ENCODE assay signal across 13 mouse cellular contexts in genomic region chr17:27012909-27013308, GRCm38 (mm10). TPM values are rescaled to one million over a fixed set of nuclear protein-coding genes. Genes with fewer than 3 reads are reported as not detected.
DNase-seq lines count a peak whose midpoint lies in the region; ATAC-seq and TF ChIP-seq lines count a peak whose summit lies in the region.
"Had no signal": no experiment of that assay in that cellular context is flagged by ENCODE, and none has a peak within 500 bp of the region (broad histone marks: within the 10 kb centered on the region; RNA-seq: fewer than 3 reads in every experiment).

No protein-coding gene starts in this region.

- peaks cover 6% of the 10 kb centered on the region; the same call in 1 of the 2 replicates for H3K4me1 ChIP-seq in kidney, embryonic 16.5 days (ENCODE audit: insufficient read depth, low read length)
- no peaks in the 10 kb centered on the region for H3K4me1 ChIP-seq in kidney, adult 2 months (ENCODE audit: control insufficient read depth, insufficient read depth, low read length)
- peaks cover 13% of the 10 kb centered on the region for H3K4me1 ChIP-seq in liver, embryonic 11.5 days (replicated peaks; ENCODE audit: control insufficient read depth, insufficient read depth, low read length)
- H3K4me1 ChIP-seq in heart, embryonic 12.5 days (replicated peaks), result peaks cover 5% of the 10 kb centered on the region; the same call in 1 of the 2 replicates
- peaks cover 6% of the 10 kb centered on the region; the same call in 1 of the 2 replicates for H3K4me1 ChIP-seq in heart, embryonic 11.5 days (ENCODE audit: control insufficient read depth, insufficient read depth, low read length)

- no peaks in the 10 kb centered on the region for H3K36me3 ChIP-seq in kidney, embryonic 16.5 days (ENCODE audit: insufficient read depth, low read length)
- no peaks in the 10 kb centered on the region for H3K36me3 ChIP-seq in kidney, adult 2 months (ENCODE audit: control insufficient read depth, insufficient read depth, low read length)
- H3K36me3 ChIP-seq in liver, embryonic 11.5 days (ENCODE audit: control insufficient read depth, insufficient read depth, low read length), result no peaks in the 10 kb centered on the region
- no peaks in the 10 kb centered on the region for H3K36me3 ChIP-seq in heart, embryonic 12.5 days
- no peaks in the 10 kb centered on the region for H3K36me3 ChIP-seq in heart, embryonic 11.5 days (ENCODE audit: control insufficient read depth, insufficient read depth, low read length)
- H3K36me3 ChIP-seq: forebrain, embryonic 15.5 days; heart, embryonic 15.5 days; limb, embryonic 15.5 days had no signal

- 30% methylated on average over 6 of the region's 6 CpGs for WGBS in kidney, embryonic 16.5 days
- 25% methylated on average over 6 of the region's 6 CpGs for WGBS in kidney, adult 2 months
- 37% methylated on average over 6 of the region's 6 CpGs for WGBS in liver, embryonic 11.5 days
- WGBS in heart, embryonic 12.5 days, result 41% methylated on average over 6 of the region's 6 CpGs
- WGBS in heart, embryonic 11.5 days (ENCODE audit: insufficient replicate concordance), result 38% methylated on average over 6 of the region's 6 CpGs

- no peak for TF ChIP-seq POLR2A in kidney, adult 2 months (IDR thresholded peaks at IDR 0.05; ENCODE audit: low read depth, low read length)

- no peak overlapping the region for H3K4me3 ChIP-seq in kidney, embryonic 16.5 days (ENCODE audit: low read length)
- no peak overlapping the region for H3K4me3 ChIP-seq in kidney, adult 2 months (ENCODE audit: insufficient read depth, low read depth, low read length)
- H3K4me3 ChIP-seq in liver, embryonic 11.5 days (ENCODE audit: low read depth, low read length), result no peak overlapping the region
- no peak overlapping the region for H3K4me3 ChIP-seq in heart, embryonic 12.5 days
- H3K4me3 ChIP-seq in heart, embryonic 11.5 days (ENCODE audit: low read depth, low read length), result no peak overlapping the region
- H3K4me3 ChIP-seq: forebrain, embryonic 15.5 days; heart, embryonic 15.5 days; limb, embryonic 15.5 days; myocyte had no signal

- H3K9me3 ChIP-seq in kidney, embryonic 16.5 days (ENCODE audit: low read length), result no peaks in the 10 kb centered on the region
- no peaks in the 10 kb centered on the region for H3K9me3 ChIP-seq in liver, embryonic 11.5 days (ENCODE audit: control insufficient read depth, low read length)
- no peaks in the 10 kb centered on the region for H3K9me3 ChIP-seq in heart, embryonic 12.5 days (replicated peaks)
- H3K9me3 ChIP-seq in heart, embryonic 11.5 days (replicated peaks; ENCODE audit: control insufficient read depth, low read length), result no peaks in the 10 kb centered on the region
- H3K9me3 ChIP-seq: forebrain, embryonic 15.5 days; heart, embryonic 15.5 days; limb, embryonic 15.5 days had no signal

- H3K27me3 ChIP-seq in kidney, embryonic 16.5 days (ENCODE audit: insufficient read depth, low read length), result no peaks in the 10 kb centered on the region
- no peaks in the 10 kb centered on the region for H3K27me3 ChIP-seq in kidney, adult 2 months (replicated peaks; ENCODE audit: control insufficient read depth, insufficient read depth, low read length)
- H3K27me3 ChIP-seq in liver, embryonic 11.5 days (replicated peaks; ENCODE audit: control insufficient read depth, insufficient read depth, low read length), result no peaks in the 10 kb centered on the region
- H3K27me3 ChIP-seq in heart, embryonic 12.5 days (replicated peaks), result no peaks in the 10 kb centered on the region
- H3K27me3 ChIP-seq in heart, embryonic 11.5 days (ENCODE audit: control insufficient read depth, insufficient read depth, low read length), result no peaks in the 10 kb centered on the region
- H3K27me3 ChIP-seq: forebrain, embryonic 15.5 days; heart, embryonic 15.5 days; limb, embryonic 15.5 days had no signal

- peak overlapping the region; percentile 60 for H3K27ac ChIP-seq in kidney, embryonic 16.5 days (ENCODE audit: low read length)
- no peak overlapping the region for H3K27ac ChIP-seq in kidney, adult 2 months (ENCODE audit: insufficient read depth, low read depth, low read length)
- H3K27ac ChIP-seq in liver, embryonic 11.5 days (ENCODE audit: low read depth, low read length), result no peak overlapping the region
- no peak overlapping the region for H3K27ac ChIP-seq in heart, embryonic 12.5 days (ENCODE audit: poor library complexity, severe bottlenecking)
- H3K27ac ChIP-seq in heart, embryonic 11.5 days (ENCODE audit: low read depth, low read length), result no peak overlapping the region
- H3K27ac ChIP-seq: forebrain, embryonic 15.5 days; heart, embryonic 15.5 days; limb, embryonic 15.5 days had no signal

- H3K4me2 ChIP-seq in kidney, embryonic 16.5 days (replicated peaks; ENCODE audit: low read depth, low read length), result 0 out of 2 replicates have a peak overlapping the region, but pooled peaks have one; percentile 13
- H3K4me2 ChIP-seq in liver, embryonic 11.5 days, result peak overlapping the region; percentile 57
- H3K4me2 ChIP-seq in heart, embryonic 12.5 days, result no peak overlapping the region
- no peak overlapping the region; the same call in 1 of the 2 replicates for H3K4me2 ChIP-seq in heart, embryonic 11.5 days
- H3K4me2 ChIP-seq: forebrain, embryonic 15.5 days; heart, embryonic 15.5 days; limb, embryonic 15.5 days had no signal

- 0 out of 2 replicates have a peak overlapping the region, but pooled peaks have one; percentile 29 for H3K9ac ChIP-seq in kidney, embryonic 16.5 days (replicated peaks; ENCODE audit: low read length)
- H3K9ac ChIP-seq in liver, embryonic 11.5 days (ENCODE audit: low read depth, low read length), result no peak overlapping the region
- no peak overlapping the region for H3K9ac ChIP-seq in heart, embryonic 12.5 days
- H3K9ac ChIP-seq in heart, embryonic 11.5 days (ENCODE audit: low read depth, low read length), result no peak overlapping the region
- H3K9ac ChIP-seq: forebrain, embryonic 15.5 days; heart, embryonic 15.5 days; limb, embryonic 15.5 days had no signal

- no peak for DNase-seq in kidney, adult 2 months
- peak; percentile 21 for DNase-seq in thymus, postnatal 25 days
- no peak for DNase-seq in thymus, postnatal 14 days
- DNase-seq in liver, embryonic 11.5 days (ENCODE audit: low spot score), result no peak
- no peak for DNase-seq in lung, postnatal 10 days
- DNase-seq: kidney, adult 11 months had no signal

- ATAC-seq in kidney, embryonic 16.5 days (ENCODE audit: low FRiP score, low TSS enrichment), result 0 out of 2 replicates have a peak, but pooled peaks have one; percentile 16
- ATAC-seq in liver, embryonic 11.5 days (replicated peaks; ENCODE audit: low FRiP score), result peak; percentile 56
- no peak for ATAC-seq in heart, embryonic 12.5 days (ENCODE audit: insufficient number of reproducible peaks, low FRiP score)
- no peak for ATAC-seq in heart, embryonic 11.5 days (replicated peaks; ENCODE audit: insufficient number of reproducible peaks, low FRiP score, low TSS enrichment)
- ATAC-seq: forebrain, embryonic 15.5 days had no signal

- TF ChIP-seq CTCF in kidney, adult 2 months (conservative IDR thresholded peaks at IDR 0.05; ENCODE audit: insufficient read depth, insufficient read length, low read depth, low read length), result no peak

RNA-seq across cellular contexts. Expression of gene Bak1, which starts 15.9 kb away (rescaled TPM):
- 7.4 and 9.5 TPM in 2 replicates for polyA plus RNA-seq in kidney, embryonic 16.5 days (2015; fragmentation: Nextera tagmentation; extraction: Ambion mirVana)
- 36.6 and 39.4 TPM in 2 replicates for polyA plus RNA-seq in kidney, adult 2 months (2012; rRNA removed)
- 10.8 and 11.3 TPM in 2 replicates for polyA plus RNA-seq in liver, embryonic 11.5 days (2014; fragmentation: Nextera tagmentation; extraction: Ambion mirVana)
- 4.3 and 5.8 TPM in 2 replicates for polyA plus RNA-seq in heart, embryonic 12.5 days (2016; fragmentation: Nextera tagmentation; extraction: Ambion mirVana)
- 11.0 and 11.4 TPM in 2 replicates for polyA plus RNA-seq in heart, embryonic 11.5 days (2014; fragmentation: Nextera tagmentation; extraction: Ambion mirVana)

RNA-seq across cellular contexts. Expression of gene Zbtb9, which starts 39.9 kb away (rescaled TPM):
- polyA plus RNA-seq in kidney, embryonic 16.5 days (2015; fragmentation: Nextera tagmentation; extraction: Ambion mirVana), result 19.9 and 20.1 TPM in 2 replicates
- 6.5 and 10.0 TPM in 2 replicates for polyA plus RNA-seq in kidney, adult 2 months (2012; rRNA removed)
- 9.7 and 9.9 TPM in 2 replicates for polyA plus RNA-seq in liver, embryonic 11.5 days (2014; fragmentation: Nextera tagmentation; extraction: Ambion mirVana)
- 10.3 and 10.7 TPM in 2 replicates for polyA plus RNA-seq in heart, embryonic 12.5 days (2016; fragmentation: Nextera tagmentation; extraction: Ambion mirVana)
- polyA plus RNA-seq in heart, embryonic 11.5 days (2014; fragmentation: Nextera tagmentation; extraction: Ambion mirVana), result 6.8 and 7.9 TPM in 2 replicates

RNA-seq across cellular contexts. Expression of gene Itpr3, which starts 44.2 kb away (rescaled TPM):
- polyA plus RNA-seq in kidney, embryonic 16.5 days (2015; fragmentation: Nextera tagmentation; extraction: Ambion mirVana), result 9.3 and 9.6 TPM in 2 replicates
- polyA plus RNA-seq in kidney, adult 2 months (2012; rRNA removed), result 4.4 and 6.9 TPM in 2 replicates
- polyA plus RNA-seq in liver, embryonic 11.5 days (2014; fragmentation: Nextera tagmentation; extraction: Ambion mirVana), result 1.8 and 2.0 TPM in 2 replicates
- 3.1 and 4.4 TPM in 2 replicates for polyA plus RNA-seq in heart, embryonic 12.5 days (2016; fragmentation: Nextera tagmentation; extraction: Ambion mirVana)
- polyA plus RNA-seq in heart, embryonic 11.5 days (2014; fragmentation: Nextera tagmentation; extraction: Ambion mirVana), result 2.1 and 2.2 TPM in 2 replicates

Comparison
In these comparisons a context has a peak if more than half of its experiments do, and no peak if none do; other contexts are left out.
1. ATAC-seq: peak in kidney, embryonic 16.5 days (single experiment) and liver, embryonic 11.5 days (single experiment); none in heart, embryonic 12.5 days (single experiment) and heart, embryonic 11.5 days (single experiment).
2. H3K4me2 ChIP-seq: peak in kidney, embryonic 16.5 days (single experiment) and liver, embryonic 11.5 days (single experiment); none in heart, embryonic 12.5 days (single experiment) and heart, embryonic 11.5 days (single experiment).